20 mouse cellular contexts compared by ENCODE assay signal in genomic region chr1:56183503-56184198, GRCm38 (mm10).
DNase-seq lines count a peak whose midpoint lies in the region; ATAC-seq and TF ChIP-seq lines count a peak whose summit lies in the region.
"Had no signal": no experiment of that assay in that cellular context is flagged by ENCODE, and none has a peak within 500 bp of the region (broad histone marks: within the 10 kb centered on the region; RNA-seq: fewer than 3 reads in every experiment).

No protein-coding gene starts in this region.

- no peak overlapping the region for H3K27ac ChIP-seq in lung, embryonic 14.5 days (ENCODE audit: low read depth)
- no peak overlapping the region for H3K27ac ChIP-seq in limb, embryonic 14.5 days (replicated peaks; ENCODE audit: low read depth, low read length)
- H3K27ac ChIP-seq: embryonic facial prominence, embryonic 13.5 days; hindbrain, embryonic 12.5 days; liver, embryonic 12.5 days had no signal

- H3K9me3 ChIP-seq in lung, embryonic 14.5 days (ENCODE audit: low read depth, low read length), result no peaks in the 10 kb centered on the region
- H3K9me3 ChIP-seq in limb, embryonic 14.5 days (ENCODE audit: control insufficient read depth, low read length), result no peaks in the 10 kb centered on the region
- H3K9me3 ChIP-seq: embryonic facial prominence, embryonic 13.5 days; hindbrain, embryonic 12.5 days; liver, embryonic 12.5 days had no signal

- no peaks in the 10 kb centered on the region for H3K27me3 ChIP-seq in lung, embryonic 14.5 days (ENCODE audit: insufficient read depth, low read length)
- no peaks in the 10 kb centered on the region; the same call in 1 of the 2 replicates for H3K27me3 ChIP-seq in limb, embryonic 14.5 days (ENCODE audit: control insufficient read depth, insufficient read depth, low read length)
- H3K27me3 ChIP-seq: embryonic facial prominence, embryonic 13.5 days; hindbrain, embryonic 12.5 days; liver, embryonic 12.5 days had no signal

- no peak overlapping the region for H3K4me3 ChIP-seq in lung, embryonic 14.5 days (ENCODE audit: low read depth, low read length)
- no peak overlapping the region for H3K4me3 ChIP-seq in limb, embryonic 14.5 days (replicated peaks; ENCODE audit: low read length)
- H3K4me3 ChIP-seq: embryonic facial prominence, embryonic 13.5 days; hindbrain, embryonic 12.5 days; liver, embryonic 12.5 days had no signal

- no peaks in the 10 kb centered on the region for H3K36me3 ChIP-seq in lung, embryonic 14.5 days (ENCODE audit: insufficient read depth)
- H3K36me3 ChIP-seq in limb, embryonic 14.5 days (ENCODE audit: control insufficient read depth, insufficient read depth, low read length), result no peaks in the 10 kb centered on the region
- H3K36me3 ChIP-seq: embryonic facial prominence, embryonic 13.5 days; G1E; hindbrain, embryonic 12.5 days; liver, embryonic 12.5 days had no signal

- 39% methylated on average over 8 of the region's 8 CpGs for WGBS in lung, embryonic 14.5 days
- 27% methylated on average over 8 of the region's 8 CpGs for WGBS in limb, embryonic 14.5 days

- DNase-seq in frontal cortex, postnatal 14 days (ENCODE audit: low spot score in 2 of 2), result no peak
- peak; percentile 3 for DNase-seq in kidney, adult 9 months
- DNase-seq in kidney, postnatal 36 days, result no peak
- DNase-seq in lung, embryonic 14.5 days, result peak; percentile 7
- no peak for DNase-seq in lung, postnatal 36 days
- DNase-seq in limb, embryonic 14.5 days (ENCODE audit: low spot score), result peak; percentile 13
- DNase-seq: adrenal gland, postnatal 10 days; cerebellum, adult 11 months; cerebellum, postnatal 14 days; kidney, postnatal 14 days; lung, adult 2 months; lung, postnatal 4 days; thymus, postnatal 36 days had no signal

- TF ChIP-seq POLR2A in limb, embryonic 14.5 days (IDR thresholded peaks at IDR 0.05; ENCODE audit: borderline replicate concordance, extremely low read depth, insufficient read depth, insufficient read length), result no peak

- H3K4me1 ChIP-seq in lung, embryonic 14.5 days (ENCODE audit: insufficient read depth), result 0 out of 2 replicates have a peak, but pooled peaks cover 3% of the 10 kb centered on the region
- H3K4me1 ChIP-seq in limb, embryonic 14.5 days (ENCODE audit: control insufficient read depth, insufficient read depth, low read length), result 0 out of 2 replicates have a peak, but pooled peaks cover 4% of the 10 kb centered on the region
- H3K4me1 ChIP-seq: hindbrain, embryonic 12.5 days; liver, embryonic 12.5 days had no signal

- H3K4me2 ChIP-seq in lung, embryonic 14.5 days, result no peak overlapping the region
- H3K4me2 ChIP-seq in limb, embryonic 14.5 days (replicated peaks; ENCODE audit: low read depth, low read length, severe bottlenecking), result no peak overlapping the region
- H3K4me2 ChIP-seq: embryonic facial prominence, embryonic 13.5 days; hindbrain, embryonic 12.5 days; liver, embryonic 12.5 days had no signal

- TF ChIP-seq CTCF in lung, embryonic 14.5 days (IDR thresholded peaks at IDR 0.05; ENCODE audit: low read depth), result no peak

- no peak overlapping the region for H3K9ac ChIP-seq in lung, embryonic 14.5 days
- no peak overlapping the region for H3K9ac ChIP-seq in limb, embryonic 14.5 days (ENCODE audit: low read depth, low read length, severe bottlenecking)
- H3K9ac ChIP-seq: embryonic facial prominence, embryonic 13.5 days; hindbrain, embryonic 12.5 days; liver, embryonic 12.5 days had no signal

- peak; percentile 72 for ATAC-seq in frontal cortex, adult (ENCODE audit: low TSS enrichment)
- ATAC-seq in lung, embryonic 14.5 days (ENCODE audit: insufficient read depth), result no peak
- ATAC-seq in limb, embryonic 14.5 days (ENCODE audit: low FRiP score, low read depth), result no peak; the same call in 1 of the 2 replicates
- ATAC-seq: activated CD4-positive, CD25-positive, alpha-beta regulatory T cell, adult 4 months; liver, embryonic 12.5 days; midbrain, embryonic 16.5 days had no signal

Comparison
In these comparisons a context has a peak if more than half of its experiments do, and no peak if none do; other contexts are left out.
1. DNase-seq: peak in kidney, adult 9 months (single experiment), lung, embryonic 14.5 days (single experiment) and limb, embryonic 14.5 days (single experiment); none in frontal cortex, postnatal 14 days (0 of 2), kidney, postnatal 36 days (0 of 2) and lung, postnatal 36 days (single experiment).